Mouse (Mus musculus) gastrocnemius, postnatal 10 days (tissue): Measurements from ENCODE around the gene Hif1an. TPM values are rescaled to one million over a fixed set of nuclear protein-coding genes. Genes with fewer than 3 reads are reported as not detected.

Experiments used
- DNase-seq: peaks from one replicate; pipeline ENCODE4 v3.0.0; 2021; ENCODE audit warnings: mixed read lengths
- total RNA-seq, 2 experiments: library from RNA; stranded (reverse); gene quantifications; 2 replicates each; pipeline ENCODE4 v1.2.3; 2021

Gene Hif1an
- total RNA-seq, 2 experiments from 2014 or later: 89.6 to 91.5 TPM

- no peak for DNase-seq
These were observed 1.4 kb downstream of the Hif1an start for GRCm38 (mm10) chr19:44564006-44564405.

DNA sequence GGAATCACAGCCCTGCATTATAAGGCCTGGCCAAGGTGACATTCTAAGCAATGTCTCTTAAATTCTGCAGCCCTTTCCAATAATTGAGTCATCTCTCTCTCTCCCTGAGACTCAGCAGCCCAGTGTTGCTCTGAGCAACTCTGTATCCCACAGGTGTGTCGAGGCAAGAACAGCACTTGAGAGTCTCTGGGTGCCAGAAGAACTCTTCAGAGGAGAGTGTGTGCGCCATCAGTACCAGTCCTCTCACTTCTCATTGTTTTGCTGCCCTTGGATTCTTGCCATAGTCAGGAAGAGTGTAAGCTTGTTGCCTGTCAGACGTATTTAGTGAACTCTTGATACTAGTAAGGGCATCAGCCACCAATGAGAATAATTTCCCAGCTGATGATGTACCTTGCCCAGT lies 5.1 kb downstream of the Hif1an start:
- DNase-seq: no peak

GRCm38 (mm10) chr19:44576275-44576674 lies 13.6 kb downstream of the Hif1an start:
- DNase-seq: no peak

- no peak for DNase-seq
These were observed 15.4 kb downstream of the Hif1an start for GRCm38 (mm10) chr19:44578038-44578437.

- DNase-seq: no peak
These were observed 19.5 kb downstream of the Hif1an start for GRCm38 (mm10) chr19:44582103-44582502.

DNA sequence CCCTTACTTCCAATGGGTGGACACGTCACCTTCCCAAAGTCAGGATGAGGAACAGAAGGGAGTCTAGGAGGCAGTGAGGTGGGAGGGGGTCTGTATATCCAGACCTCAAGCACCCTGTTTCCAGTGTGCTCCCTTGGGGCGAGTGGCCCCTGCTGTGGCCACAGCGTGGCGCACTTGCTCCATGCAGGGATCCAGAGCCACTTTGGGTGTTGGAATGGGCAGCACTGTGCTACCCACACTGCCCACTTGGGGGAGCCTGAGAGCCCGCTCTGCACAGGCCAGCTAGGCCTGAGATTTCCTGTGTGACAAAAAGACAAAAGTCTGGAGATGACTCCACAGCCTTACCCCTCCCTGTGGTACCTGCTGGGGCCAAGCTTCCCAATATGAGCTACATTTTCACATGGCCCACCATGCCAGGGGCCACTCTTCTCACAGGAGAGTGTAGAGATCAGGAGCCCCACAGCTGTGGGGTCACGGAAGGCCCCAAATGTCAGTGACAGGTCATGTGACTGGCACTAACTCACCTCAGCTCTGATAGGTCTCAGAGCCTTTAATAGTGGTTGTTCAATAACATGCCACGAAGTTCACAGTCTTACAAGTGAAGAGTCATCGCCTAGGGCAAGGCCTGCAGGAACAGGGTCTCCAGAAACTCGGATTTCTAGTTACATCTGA lies 20.1 kb downstream of the Hif1an start:
- DNase-seq: peak; percentile 95

- no peak for DNase-seq
These were observed 25.4 kb downstream of the Hif1an start for GRCm38 (mm10) chr19:44588036-44588435.

DNA sequence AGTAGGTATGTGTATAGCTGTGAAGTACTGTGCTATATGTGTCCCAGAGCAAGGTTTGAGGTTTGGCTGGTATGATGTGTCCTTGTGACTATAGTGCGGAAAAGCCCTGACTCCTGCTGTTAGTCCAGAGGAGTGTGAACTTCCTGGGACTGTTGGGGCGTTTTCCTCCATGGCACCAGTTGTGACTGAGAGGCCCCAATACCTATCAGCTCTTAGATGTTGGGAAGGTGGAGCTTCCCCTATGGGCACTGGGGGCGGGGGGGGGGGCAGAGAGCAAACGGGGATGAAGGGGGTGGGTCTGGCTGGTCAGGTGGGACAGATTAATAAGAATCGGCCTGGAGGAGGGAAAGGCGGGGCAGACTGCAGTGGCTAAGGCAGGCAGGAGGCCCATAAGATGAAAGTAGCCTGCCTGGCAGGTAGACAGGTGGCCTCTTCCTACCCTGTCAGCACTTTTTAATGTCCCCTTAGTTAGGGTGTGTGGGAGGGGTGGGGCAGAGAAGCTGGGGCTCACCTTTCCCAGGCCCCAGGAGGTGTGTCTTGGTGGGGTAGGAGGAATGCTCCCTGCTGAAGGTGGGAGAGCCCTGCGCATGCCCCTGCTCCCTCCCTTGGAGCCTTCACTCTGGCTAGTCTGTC lies 27.1 kb downstream of the Hif1an start:
- no peak for DNase-seq

GRCm38 (mm10) chr19:44590992-44591391 lies 28.3 kb downstream of the Hif1an start:
- DNase-seq: no peak

DNA sequence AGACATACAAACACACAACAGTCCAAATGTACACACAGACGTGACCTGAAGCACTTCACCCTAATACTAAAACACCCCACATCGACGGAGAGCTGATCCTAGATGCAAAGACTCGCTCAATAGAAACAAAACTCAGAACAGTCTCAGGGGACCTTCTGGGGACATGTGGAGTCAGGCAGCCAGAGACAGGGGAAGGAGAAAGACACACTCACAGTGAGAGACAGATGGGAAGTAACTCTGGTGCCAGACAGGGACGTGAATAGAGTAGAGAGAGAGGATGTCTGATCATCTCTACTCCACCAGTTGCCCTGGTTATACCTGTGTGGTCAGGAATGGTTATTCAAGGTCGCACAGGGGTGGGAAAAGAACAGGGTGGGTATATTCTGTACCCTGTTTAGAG lies 29.0 kb downstream of the Hif1an start:
- DNase-seq: no peak

DNA sequence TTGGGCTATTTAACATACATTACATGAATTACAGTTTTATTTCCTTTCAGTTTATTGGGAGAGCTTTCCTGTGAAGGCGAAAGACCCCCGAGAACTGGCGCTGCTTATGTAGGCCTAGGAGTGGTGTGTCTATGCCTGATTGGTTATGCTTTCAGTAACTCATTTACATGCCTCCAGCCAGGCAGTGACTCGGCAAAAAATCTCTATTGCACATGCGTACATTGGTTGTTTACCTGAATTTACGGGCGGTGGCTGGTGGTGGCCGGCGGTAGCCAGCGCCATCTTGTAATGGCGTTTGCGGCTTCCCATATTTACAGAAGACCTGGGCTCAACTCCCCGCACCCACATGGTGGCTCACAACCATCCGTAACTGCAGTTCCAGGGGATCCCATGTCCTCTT lies 31.5 kb downstream of the Hif1an start:
- DNase-seq: no peak

- DNase-seq: no peak
These were observed 55.5 kb downstream of the Hif1an start for GRCm38 (mm10) chr19:44618166-44618565.

Other genes starting within 250 kb of the Hif1an start
- gene Scd4, start 229.8 kb upstream of the Hif1an start, total RNA-seq: under 1 TPM; 0.33 to 0.61 TPM
- 10 to 100 TPM; 39.5 to 46.6 TPM for gene Scd1, start 155.0 kb upstream of the Hif1an start, total RNA-seq
- not detected for gene Wnt8b, start 69.4 kb upstream of the Hif1an start, total RNA-seq
- 1 to 10 TPM; 5.1 to 5.6 TPM for gene Sec31b, start 17.0 kb upstream of the Hif1an start, total RNA-seq
- gene Gm20538, start 10.0 kb upstream of the Hif1an start, total RNA-seq: not detected
- 100 to 1,000 TPM; 675 to 794 TPM for gene Ndufb8, start 7.4 kb upstream of the Hif1an start, total RNA-seq
- gene Pax2, start 193.2 kb downstream of the Hif1an start, total RNA-seq: not detected